Mouse (Mus musculus) Patski (cell line): ENCODE measurements around the gene Lbx2. TPM values are rescaled to one million over a fixed set of nuclear protein-coding genes. Genes with fewer than 3 reads are reported as not detected.
A peak's percentile ranks its signal among the peaks of the same experiment; 100 is the strongest.

Source experiments
- ATAC-seq: fragments of 100-300 bp; one replicate; pipeline ENCODE4 v1.8.0; 2021
- CTCF ChIA-PET: fragments of 350-600 bp; sonication (Branson Sonifier 250); formaldehyde crosslinking; loops from one replicate; lab custom pipeline; 2022; ENCODE audit warnings: inconsistent platforms; lab: Charles Lee
- POLR2A ChIA-PET: fragments of 350-600 bp; sonication (Branson Sonifier 250); formaldehyde crosslinking; loops from one replicate; lab custom pipeline; 2022; ENCODE audit warnings: antibody characterized with exemption, inconsistent platforms; lab: Charles Lee
- DNase-seq: peaks from one replicate; pipeline ENCODE4 v3.0.0-alpha.2; 2011; ENCODE audit warnings: low read depth, low spot score
- H3K27me3 ChIP-seq: fragments of 371-371 bp; one replicate; pipeline ENCODE4 v1.5.1; 2021
- CTCF ChIP-seq: fragments of 100-300 bp; IDR thresholded peaks from one replicate; pipeline ENCODE4 v1.5.1; 2021
- in situ Hi-C: fragments of 300-500 bp; cut with MboI; formaldehyde crosslinking; loops from 3 replicates; pipeline ENCODE4 v1.11.1; 2018; ENCODE audit warnings: low pct_unique_long_range_greater_than_20kb, mixed read lengths
- polyA plus RNA-seq: library from polyadenylated mRNA; unstranded; gene quantifications from one replicate; pipeline ENCODE4 v1.2.3, GENCODE M21; 2021

The Lbx2 gene
- polyA plus RNA-seq = 0.51 TPM

DNA sequence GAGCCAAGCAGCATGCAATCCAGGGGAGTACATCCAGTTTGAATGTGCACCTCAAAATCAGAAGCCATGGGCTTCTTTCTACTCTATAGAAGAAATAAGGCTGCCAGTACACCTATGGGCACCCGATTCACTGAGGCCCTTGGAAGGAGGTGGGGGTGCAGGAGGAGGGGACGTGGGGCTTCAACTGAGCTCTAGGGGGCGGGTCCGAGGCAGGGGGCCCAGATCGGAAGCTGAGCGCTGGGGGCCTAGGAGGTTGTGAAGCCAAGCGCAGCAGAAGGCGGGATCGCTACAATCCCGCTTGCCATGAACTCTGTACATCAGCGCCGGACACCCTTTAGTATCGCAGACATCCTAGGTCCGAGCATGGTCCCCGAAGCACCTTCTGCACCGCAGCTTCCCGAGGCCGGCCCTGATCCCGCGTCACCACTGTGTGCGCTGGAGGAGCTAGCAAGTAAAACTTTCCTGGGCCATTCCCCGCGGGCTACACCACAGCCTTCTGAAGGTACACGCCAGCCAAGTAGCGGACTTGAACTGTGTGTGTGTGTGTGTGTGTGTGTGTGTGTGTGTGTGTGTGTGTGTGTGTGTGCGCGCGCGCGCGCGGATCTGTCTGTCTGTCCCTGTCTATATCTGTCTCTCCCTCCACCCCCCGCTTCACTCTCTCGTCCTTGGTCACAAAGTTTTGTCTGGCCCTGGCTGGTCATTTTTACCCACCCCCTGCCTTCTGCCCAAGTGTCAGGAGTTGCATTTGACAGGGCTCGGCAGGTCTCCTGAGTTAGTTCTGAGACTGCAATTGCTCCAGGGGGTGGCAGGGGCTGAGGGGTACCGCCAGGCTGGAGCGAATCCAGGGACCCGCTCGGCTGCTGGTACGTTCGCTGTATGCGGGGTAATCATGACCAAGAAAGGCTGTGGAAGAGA lies at the start of gene Lbx2:
Gene Lbx2, plus strand, starts transcription at position 247 of the 915 bp plus-strand sequence.
- in situ Hi-C loops = no loop called here
- TF ChIP-seq CTCF = no peak
- peaks cover 8% of the 10 kb centered on the region for H3K27me3 ChIP-seq
- POLR2A ChIA-PET = no interaction called here
- CTCF ChIA-PET = interaction anchor here (1.1 kb wide), 1 partner anchor 8 kb away, joined by 3 read pairs; no protein-coding TSS in a partner anchor
- DNase-seq = no peak
- ATAC-seq = no peak

DNA sequence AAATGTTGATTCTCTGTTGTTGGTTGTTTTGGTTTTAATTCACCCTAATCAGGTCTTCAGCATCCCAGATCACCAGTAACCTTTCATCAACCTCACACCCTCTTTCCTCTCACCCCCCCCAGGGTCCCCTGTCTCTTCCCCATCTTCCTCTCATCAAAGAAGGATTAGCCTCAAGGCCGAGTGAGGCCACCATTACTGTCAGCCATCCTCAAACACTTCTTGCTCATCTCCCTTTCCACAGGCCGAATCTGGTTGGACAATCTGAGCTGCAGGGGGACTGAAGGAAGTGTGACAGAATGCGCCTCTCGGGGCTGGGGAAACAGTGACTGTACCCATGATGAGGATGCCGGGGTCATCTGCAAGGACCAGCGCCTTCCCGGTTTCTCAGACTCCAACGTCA lies 49.0 kb upstream of the Lbx2 start:
- no peaks in the 10 kb centered on the region for H3K27me3 ChIP-seq
- CTCF ChIA-PET = no interaction called here
- TF ChIP-seq CTCF = no peak
- ATAC-seq (no peak), DNase-seq (no peak)
- POLR2A ChIA-PET = interaction anchor here (0.6 kb wide), 1 partner anchor 139 kb away, joined by 4 read pairs; no protein-coding TSS in a partner anchor
- in situ Hi-C loops = no loop called here

DNA sequence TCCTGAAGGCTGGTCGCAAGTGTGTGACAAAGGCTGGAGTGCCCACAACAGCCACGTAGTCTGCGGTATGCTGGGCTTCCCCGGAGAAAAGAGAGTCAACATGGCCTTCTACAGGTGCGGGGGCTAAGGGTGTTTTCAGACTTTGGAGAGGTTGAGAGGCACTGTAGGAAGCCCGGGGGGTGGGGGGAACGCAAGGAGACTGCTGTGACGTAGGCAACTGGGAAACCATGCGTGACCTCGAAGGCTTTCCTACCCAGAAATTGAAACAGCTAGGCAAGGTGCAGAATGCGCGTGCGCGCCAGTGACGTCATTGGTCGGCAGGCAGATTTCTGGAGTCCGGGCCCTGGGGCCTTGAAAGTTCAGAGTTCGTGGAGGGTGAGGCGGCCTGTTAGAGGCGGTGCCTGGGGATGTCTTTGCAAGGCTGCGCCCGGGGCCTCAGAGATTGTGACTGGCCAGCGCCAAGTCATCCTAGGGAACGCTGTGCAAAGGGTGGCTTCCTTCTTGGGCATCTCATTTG lies 47.6 kb upstream of the Lbx2 start:
- TF ChIP-seq CTCF = no peak
- CTCF ChIA-PET = no interaction called here
- no peak for DNase-seq
- POLR2A ChIA-PET = interaction anchor here (0.8 kb wide), 1 partner anchor 43 kb away, joined by 3 read pairs; no protein-coding TSS in a partner anchor
- no peaks in the 10 kb centered on the region for H3K27me3 ChIP-seq
- in situ Hi-C loops = no loop called here
- ATAC-seq = no peak

DNA sequence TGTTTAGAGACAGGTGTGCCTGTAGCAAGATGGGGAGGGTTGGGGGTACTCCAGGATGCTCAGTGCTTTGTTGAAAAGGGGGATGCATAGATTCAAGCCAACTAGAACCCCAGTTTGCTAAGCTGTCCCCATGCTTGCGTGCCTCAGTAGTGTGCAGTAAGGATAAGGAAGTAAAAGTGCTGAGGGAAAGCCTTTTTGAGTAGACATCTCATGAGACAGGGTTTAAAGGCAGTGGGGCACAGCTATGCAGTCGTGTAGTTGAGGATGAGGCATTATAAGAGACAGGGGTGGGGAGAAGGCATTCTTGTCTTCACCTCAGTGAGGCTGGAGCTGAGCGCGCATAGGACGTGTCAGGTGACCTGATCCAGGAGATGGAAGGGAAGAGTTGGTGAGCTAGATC lies 45.6 kb upstream of the Lbx2 start:
- CTCF ChIA-PET = interaction anchor here (1.5 kb wide), 1 partner anchor 44 kb away, joined by 3 read pairs; no protein-coding TSS in a partner anchor
- ATAC-seq = no peak
- no peak for TF ChIP-seq CTCF

DNA sequence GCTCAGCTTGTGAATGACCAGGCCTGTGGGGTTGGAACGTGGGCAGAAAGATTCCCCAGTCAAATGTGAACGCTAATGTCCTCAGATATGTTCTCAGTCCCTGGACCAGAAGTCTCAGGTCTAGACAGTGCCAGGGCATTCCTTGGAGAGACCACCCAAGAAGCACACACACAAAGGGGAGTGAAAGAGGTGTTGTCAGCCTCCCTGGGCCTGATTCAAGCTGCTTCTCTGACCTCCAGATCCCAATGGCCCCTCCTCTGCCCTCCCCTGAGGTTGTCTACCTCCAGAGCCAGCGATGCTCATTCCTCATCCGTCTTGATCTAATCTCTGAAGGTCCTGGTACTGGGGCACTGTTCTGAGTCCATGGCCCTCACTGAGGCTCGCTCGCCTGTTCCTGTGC lies 42.6 kb upstream of the Lbx2 start:
- CTCF ChIA-PET = no interaction called here
- DNase-seq (no peak), ATAC-seq (no peak)
- no peaks in the 10 kb centered on the region for H3K27me3 ChIP-seq
- no peak for TF ChIP-seq CTCF
- in situ Hi-C loops = no loop called here
- POLR2A ChIA-PET = no interaction called here

More for the DNA sequence above, 45.6 kb upstream of the Lbx2 start:
- POLR2A ChIA-PET = no interaction called here
- in situ Hi-C loops = no loop called here
- H3K27me3 ChIP-seq = no peaks in the 10 kb centered on the region
- DNase-seq = no peak

DNA sequence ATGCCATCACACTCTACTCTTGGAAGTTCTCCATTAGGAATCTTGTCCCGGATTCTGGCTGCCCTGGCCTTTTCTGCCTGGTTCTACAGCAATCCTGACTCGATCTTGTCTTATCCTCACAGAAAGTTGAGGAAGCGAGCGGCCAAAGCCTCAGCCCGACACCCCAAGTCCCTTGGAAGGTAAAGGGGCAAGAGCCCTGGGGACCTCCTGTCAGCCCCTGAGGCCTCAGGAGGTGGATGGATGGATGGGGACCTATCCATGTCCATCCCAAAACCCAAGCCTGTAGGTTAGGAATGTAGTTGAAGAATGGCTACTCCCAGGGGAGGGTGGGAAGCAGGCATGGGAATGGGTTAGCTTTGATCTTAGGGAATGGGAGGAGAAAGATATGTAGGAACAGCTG lies 42.2 kb upstream of the Lbx2 start:
- ATAC-seq = no peak
- POLR2A ChIA-PET = no interaction called here
- in situ Hi-C loops = no loop called here
- no peaks in the 10 kb centered on the region for H3K27me3 ChIP-seq
- DNase-seq = no peak
- CTCF ChIA-PET = no interaction called here
- no peak for TF ChIP-seq CTCF

- H3K27me3 ChIP-seq = no peaks in the 10 kb centered on the region
- in situ Hi-C loops = no loop called here
- no peak for TF ChIP-seq CTCF
- CTCF ChIA-PET = no interaction called here
- DNase-seq = no peak
- ATAC-seq = no peak
- POLR2A ChIA-PET = no interaction called here
These were observed 41.4 kb upstream of the Lbx2 start for GRCm38 (mm10) chr6:83044742-83045141.

DNA sequence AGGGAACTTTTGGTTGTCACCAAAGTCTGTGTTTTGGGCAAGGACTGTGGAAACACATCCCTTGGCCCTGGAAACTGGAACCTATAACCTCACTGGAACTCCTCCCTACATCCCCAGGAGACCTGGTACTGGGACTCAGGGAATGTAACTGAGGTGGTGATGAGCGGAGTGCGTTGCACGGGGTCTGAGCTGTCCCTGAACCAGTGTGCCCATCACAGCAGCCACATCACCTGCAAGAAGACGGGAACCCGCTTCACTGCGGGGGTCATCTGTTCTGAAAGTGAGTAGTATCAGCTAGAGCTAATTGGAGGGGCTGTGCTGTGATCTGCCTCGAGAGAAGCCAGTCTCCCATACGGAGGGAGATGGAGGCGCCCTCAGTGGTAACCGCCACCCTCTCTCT lies 36.8 kb upstream of the Lbx2 start:
- ChIA-PET CTCF (interaction anchor here (2.7 kb wide), 1 partner anchor 53 kb away, joined by 11 read pairs; no protein-coding TSS in a partner anchor), POLR2A (no interaction called here)
- ATAC-seq = no peak
- no peak for TF ChIP-seq CTCF
- no peak for DNase-seq
- in situ Hi-C loops = no loop called here
- no peaks in the 10 kb centered on the region for H3K27me3 ChIP-seq

DNA sequence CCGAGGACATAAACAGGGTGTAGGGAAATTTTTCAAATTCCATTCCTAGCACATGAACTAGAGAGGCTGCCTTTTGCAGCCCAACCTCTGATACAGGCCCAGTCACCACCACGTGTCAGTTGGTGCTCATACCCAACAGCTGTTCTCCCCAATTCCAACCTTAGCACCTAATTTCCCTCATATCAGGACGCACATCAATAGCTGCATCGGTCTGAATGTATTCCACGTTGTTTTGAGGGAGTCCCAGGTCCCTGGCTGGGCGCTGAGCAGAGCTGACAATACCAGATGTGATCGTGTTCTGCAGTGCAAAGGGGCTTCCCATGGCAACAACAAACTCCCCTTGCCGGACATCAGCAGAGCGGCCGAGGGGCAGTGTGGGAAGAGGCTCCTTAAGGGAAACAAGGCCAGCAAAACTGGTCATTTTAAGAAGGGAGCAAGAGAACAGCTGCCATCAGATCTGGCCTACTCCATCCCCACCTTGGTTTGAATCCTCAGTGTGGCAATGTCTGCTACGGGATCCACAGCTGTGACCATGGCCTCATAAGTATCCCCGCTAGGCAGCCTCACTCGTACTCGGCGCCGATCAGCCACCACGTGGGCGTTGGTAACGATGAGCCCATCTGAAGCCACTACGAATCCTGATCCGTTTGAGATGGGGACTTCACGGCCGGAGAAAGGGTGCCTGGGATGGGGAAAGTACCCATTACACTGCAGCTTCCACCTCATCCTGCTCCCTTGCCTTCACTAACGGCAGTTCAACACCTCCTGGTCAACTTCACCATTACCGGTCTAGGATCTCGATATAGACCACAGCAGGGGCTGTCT lies 32.8 kb upstream of the Lbx2 start:
- H3K27me3 ChIP-seq = no peaks in the 10 kb centered on the region
- TF ChIP-seq CTCF = no peak
- in situ Hi-C loops = loop anchor here (5.0 kb wide), 1 partner anchor 56 kb away; no protein-coding TSS in a partner anchor
- ChIA-PET POLR2A (interaction anchor here (0.9 to 1.3 kb wide), 3 partner anchors 14 to 49 kb away, joined by 3 to 12 read pairs (median 4); partner anchors contain the start of gene Dok1), CTCF (interaction anchor here (1.0 to 3.2 kb wide), 4 partner anchors 13 to 57 kb away, joined by 3 to 22 read pairs (median 4); partner anchors contain the start of gene Dok1)
- ATAC-seq (peak; percentile 15), DNase-seq (no peak)
